In the genomic region with DNA sequence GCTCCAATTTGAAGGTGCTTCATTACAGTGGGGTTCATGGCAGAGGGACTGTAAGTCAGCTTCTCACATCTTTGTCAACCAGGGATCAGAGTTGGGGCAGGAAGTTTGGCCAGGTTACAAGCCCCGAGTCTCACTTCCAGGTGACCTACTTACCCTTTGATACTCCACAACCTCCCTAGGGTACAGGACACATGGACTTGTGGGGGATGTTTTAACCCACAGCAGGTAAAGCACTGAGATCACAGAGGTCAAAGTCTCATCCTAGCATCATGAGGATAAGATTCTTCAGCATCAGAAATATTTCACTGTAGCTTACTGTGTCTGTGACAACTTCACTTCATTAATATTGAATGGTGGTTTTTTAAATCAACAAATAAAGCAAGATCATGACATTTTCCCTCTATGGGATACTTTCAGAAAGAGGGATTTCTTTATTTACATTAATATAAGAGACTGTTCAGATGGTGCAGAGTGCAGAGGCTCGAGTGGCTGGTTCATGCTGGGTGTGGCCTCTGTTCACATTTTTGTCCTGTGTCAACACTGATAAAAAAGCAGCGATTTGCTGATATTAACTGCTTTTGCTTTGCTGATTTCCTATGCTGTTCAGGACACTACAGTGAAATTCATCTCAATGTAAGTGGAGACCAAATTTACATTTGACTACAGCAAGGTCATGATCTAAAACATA, we compare ENCODE assay signal across 22 mouse cellular contexts.
DNase-seq lines count a peak whose midpoint lies in the region; ATAC-seq and TF ChIP-seq lines count a peak whose summit lies in the region.
"Had no signal": no experiment of that assay in that cellular context is flagged by ENCODE, and none has a peak within 500 bp of the region (broad histone marks: within the 10 kb centered on the region; RNA-seq: fewer than 3 reads in every experiment).

No protein-coding gene starts in this region.

- H3K4me1 ChIP-seq in intestine, embryonic 14.5 days (replicated peaks; ENCODE audit: control insufficient read depth, insufficient read depth, low read length) = no peaks in the 10 kb centered on the region
- no peaks in the 10 kb centered on the region for H3K4me1 ChIP-seq in intestine, postnatal 0 days (replicated peaks; ENCODE audit: control insufficient read depth, insufficient read depth, low read length)
- no peaks in the 10 kb centered on the region for H3K4me1 ChIP-seq in lung, embryonic 16.5 days (replicated peaks; ENCODE audit: control insufficient read depth, insufficient read depth, low read length)
- H3K4me1 ChIP-seq in intestine, embryonic 16.5 days (ENCODE audit: control insufficient read depth, insufficient read depth, low read length) = no peaks in the 10 kb centered on the region; the same call in 1 of the 2 replicates
- no peaks in the 10 kb centered on the region for H3K4me1 ChIP-seq in forebrain, postnatal 0 days (ENCODE audit: insufficient read depth)
- H3K4me1 ChIP-seq: embryonic facial prominence, embryonic 13.5 days; forebrain, embryonic 12.5 days; heart, embryonic 15.5 days; hindbrain, embryonic 13.5 days had no signal

- H3K9ac ChIP-seq in intestine, embryonic 14.5 days (ENCODE audit: low read length) = no peak overlapping the region
- no peak overlapping the region for H3K9ac ChIP-seq in intestine, postnatal 0 days (ENCODE audit: low read depth, low read length)
- no peak overlapping the region for H3K9ac ChIP-seq in lung, embryonic 16.5 days (ENCODE audit: low read length)
- H3K9ac ChIP-seq in intestine, embryonic 16.5 days (ENCODE audit: low read depth, low read length) = no peak overlapping the region
- no peak overlapping the region for H3K9ac ChIP-seq in forebrain, postnatal 0 days
- H3K9ac ChIP-seq: embryonic facial prominence, embryonic 13.5 days; forebrain, embryonic 12.5 days; heart, embryonic 15.5 days; hindbrain, embryonic 13.5 days had no signal

- H3K4me3 ChIP-seq in intestine, embryonic 14.5 days (ENCODE audit: low read depth, low read length) = no peak overlapping the region
- no peak overlapping the region for H3K4me3 ChIP-seq in intestine, postnatal 0 days (ENCODE audit: low read depth, low read length)
- no peak overlapping the region for H3K4me3 ChIP-seq in lung, embryonic 16.5 days (ENCODE audit: low read length)
- no peak overlapping the region for H3K4me3 ChIP-seq in intestine, embryonic 16.5 days (ENCODE audit: low read length)
- no peak overlapping the region for H3K4me3 ChIP-seq in forebrain, postnatal 0 days (ENCODE audit: low read depth, low read length)
- H3K4me3 ChIP-seq: embryonic facial prominence, embryonic 13.5 days; forebrain, embryonic 12.5 days; heart, adult 2 months; heart, embryonic 15.5 days; hindbrain, embryonic 13.5 days had no signal

- no peaks in the 10 kb centered on the region for H3K9me3 ChIP-seq in intestine, embryonic 14.5 days (ENCODE audit: control insufficient read depth, low read length)
- H3K9me3 ChIP-seq in intestine, postnatal 0 days (ENCODE audit: control insufficient read depth) = no peaks in the 10 kb centered on the region
- H3K9me3 ChIP-seq in lung, embryonic 16.5 days (ENCODE audit: control insufficient read depth, low read length) = no peaks in the 10 kb centered on the region
- H3K9me3 ChIP-seq in intestine, embryonic 16.5 days (ENCODE audit: control insufficient read depth, low read length) = no peaks in the 10 kb centered on the region
- H3K9me3 ChIP-seq in forebrain, postnatal 0 days (ENCODE audit: low read length) = no peaks in the 10 kb centered on the region
- H3K9me3 ChIP-seq: embryonic facial prominence, embryonic 13.5 days; forebrain, embryonic 12.5 days; heart, embryonic 15.5 days; hindbrain, embryonic 13.5 days had no signal

- no peak for TF ChIP-seq CTCF in intestine, postnatal 0 days (IDR thresholded peaks at IDR 0.05; ENCODE audit: low read depth)
- no peak for TF ChIP-seq CTCF in forebrain, postnatal 0 days (IDR thresholded peaks at IDR 0.05; ENCODE audit: low read depth)

- WGBS in intestine, embryonic 14.5 days = 62% methylated on average over 3 of the region's 3 CpGs
- WGBS in intestine, postnatal 0 days = 23% methylated on average over 3 of the region's 3 CpGs
- 23% methylated on average over 3 of the region's 3 CpGs for WGBS in lung, embryonic 16.5 days
- WGBS in intestine, embryonic 16.5 days = 49% methylated on average over 3 of the region's 3 CpGs
- 76% methylated on average over 3 of the region's 3 CpGs for WGBS in forebrain, postnatal 0 days

- peak; percentile 53; the same call in 1 of the 2 replicates for ATAC-seq in intestine, embryonic 14.5 days (replicated peaks; ENCODE audit: low FRiP score, low TSS enrichment, low read depth)
- ATAC-seq in intestine, postnatal 0 days = no peak
- ATAC-seq in lung, embryonic 16.5 days (ENCODE audit: low read depth) = peak; percentile 83
- peak; percentile 85 for ATAC-seq in intestine, embryonic 16.5 days
- ATAC-seq in forebrain, postnatal 0 days = no peak
- ATAC-seq: activated CD4-positive, CD25-positive, alpha-beta regulatory T cell, adult 4 months; forebrain, embryonic 16.5 days; Patski had no signal

- no peak for DNase-seq in intestine, embryonic 14.5 days (ENCODE audit: low spot score)
- no peak for DNase-seq in lung, postnatal 36 days
- no peak for DNase-seq in urinary bladder, postnatal 10 days (ENCODE audit: low spot score)
- DNase-seq in forebrain, postnatal 0 days = no peak
- DNase-seq: adrenal gland, postnatal 14 days; cerebellum, adult 11-12 months; cerebellum, adult 9-10 months; cerebellum, postnatal 36 days; gastrocnemius, postnatal 14 days; heart, adult 2 months; heart, postnatal 14 days had no signal

- no peaks in the 10 kb centered on the region for H3K36me3 ChIP-seq in intestine, embryonic 14.5 days (ENCODE audit: control insufficient read depth, insufficient read depth, low read length)
- H3K36me3 ChIP-seq in intestine, postnatal 0 days (ENCODE audit: control insufficient read depth, insufficient read depth) = no peaks in the 10 kb centered on the region
- H3K36me3 ChIP-seq in lung, embryonic 16.5 days (ENCODE audit: control insufficient read depth, insufficient read depth, low read length) = no peaks in the 10 kb centered on the region
- H3K36me3 ChIP-seq in intestine, embryonic 16.5 days (ENCODE audit: control insufficient read depth, insufficient read depth, low read length) = no peaks in the 10 kb centered on the region
- no peaks in the 10 kb centered on the region for H3K36me3 ChIP-seq in forebrain, postnatal 0 days (ENCODE audit: insufficient read depth)
- H3K36me3 ChIP-seq: embryonic facial prominence, embryonic 13.5 days; forebrain, embryonic 12.5 days; heart, embryonic 15.5 days; hindbrain, embryonic 13.5 days had no signal

- no peaks in the 10 kb centered on the region for H3K27me3 ChIP-seq in intestine, embryonic 14.5 days (replicated peaks; ENCODE audit: control insufficient read depth, insufficient read depth, low read length)
- no peaks in the 10 kb centered on the region for H3K27me3 ChIP-seq in intestine, postnatal 0 days (replicated peaks; ENCODE audit: control insufficient read depth, insufficient read depth, low read length)
- no peaks in the 10 kb centered on the region for H3K27me3 ChIP-seq in lung, embryonic 16.5 days (ENCODE audit: control insufficient read depth, insufficient read depth, low read depth, low read length)
- no peaks in the 10 kb centered on the region for H3K27me3 ChIP-seq in intestine, embryonic 16.5 days (replicated peaks; ENCODE audit: control insufficient read depth, insufficient read depth, low read length)
- no peaks in the 10 kb centered on the region for H3K27me3 ChIP-seq in forebrain, postnatal 0 days (ENCODE audit: insufficient read depth, low read length)
- H3K27me3 ChIP-seq: embryonic facial prominence, embryonic 13.5 days; forebrain, embryonic 12.5 days; heart, embryonic 15.5 days; hindbrain, embryonic 13.5 days; Patski had no signal

- H3K27ac ChIP-seq in intestine, embryonic 14.5 days (ENCODE audit: low read depth) = no peak overlapping the region
- H3K27ac ChIP-seq in intestine, postnatal 0 days (ENCODE audit: low read depth, low read length) = no peak overlapping the region
- no peak overlapping the region for H3K27ac ChIP-seq in lung, embryonic 16.5 days (ENCODE audit: low read length)
- H3K27ac ChIP-seq in intestine, embryonic 16.5 days (ENCODE audit: low read length) = no peak overlapping the region
- H3K27ac ChIP-seq in forebrain, postnatal 0 days (ENCODE audit: low read depth, low read length) = no peak overlapping the region
- H3K27ac ChIP-seq: embryonic facial prominence, embryonic 13.5 days; forebrain, embryonic 12.5 days; heart, adult 2 months; heart, embryonic 15.5 days; hindbrain, embryonic 13.5 days had no signal

- no peak overlapping the region for H3K4me2 ChIP-seq in intestine, embryonic 14.5 days (ENCODE audit: low read length)
- no peak overlapping the region for H3K4me2 ChIP-seq in intestine, postnatal 0 days (replicated peaks; ENCODE audit: low read depth)
- H3K4me2 ChIP-seq in lung, embryonic 16.5 days (ENCODE audit: low read depth, low read length) = no peak overlapping the region
- no peak overlapping the region for H3K4me2 ChIP-seq in intestine, embryonic 16.5 days (ENCODE audit: low read depth, low read length)
- no peak overlapping the region for H3K4me2 ChIP-seq in forebrain, postnatal 0 days (ENCODE audit: low read depth)
- H3K4me2 ChIP-seq: embryonic facial prominence, embryonic 13.5 days; forebrain, embryonic 12.5 days; heart, embryonic 11.5 days; heart, embryonic 15.5 days; hindbrain, embryonic 13.5 days had no signal

Comparison
In these comparisons a context has a peak if more than half of its experiments do, and no peak if none do; other contexts are left out.
1. ATAC-seq: peak in intestine, embryonic 14.5 days (single experiment), lung, embryonic 16.5 days (single experiment) and intestine, embryonic 16.5 days (single experiment); none in intestine, postnatal 0 days (single experiment) and forebrain, postnatal 0 days (single experiment).